Comparison of ENCODE assay signal across 11 mouse cellular contexts in genomic region chr1:74393697-74394096, GRCm38 (mm10). TPM values are rescaled to one million over a fixed set of nuclear protein-coding genes. Genes with fewer than 3 reads are reported as not detected.
DNase-seq lines count a peak whose midpoint lies in the region; ATAC-seq and TF ChIP-seq lines count a peak whose summit lies in the region.
"Had no signal": no experiment of that assay in that cellular context is flagged by ENCODE, and none has a peak within 500 bp of the region (broad histone marks: within the 10 kb centered on the region; RNA-seq: fewer than 3 reads in every experiment).

No protein-coding gene starts in this region.

- TF ChIP-seq EP300 in liver, postnatal 0 days (IDR thresholded peaks at IDR 0.05; ENCODE audit: low read depth), result no peak

- H3K9me3 ChIP-seq in forebrain, embryonic 15.5 days, result no peaks in the 10 kb centered on the region
- no peaks in the 10 kb centered on the region for H3K9me3 ChIP-seq in forebrain, embryonic 14.5 days (replicated peaks; ENCODE audit: control insufficient read depth, low read length)
- H3K9me3 ChIP-seq in kidney, embryonic 16.5 days (ENCODE audit: low read length), result no peaks in the 10 kb centered on the region
- no peaks in the 10 kb centered on the region for H3K9me3 ChIP-seq in intestine, embryonic 16.5 days (ENCODE audit: control insufficient read depth, low read length)
- no peaks in the 10 kb centered on the region for H3K9me3 ChIP-seq in liver, postnatal 0 days (ENCODE audit: low read length)
- H3K9me3 ChIP-seq: midbrain, embryonic 12.5 days; neural tube, embryonic 13.5 days had no signal

- H3K36me3 ChIP-seq in forebrain, embryonic 15.5 days, result 0 out of 2 replicates have a peak, but pooled peaks cover 5% of the 10 kb centered on the region
- H3K36me3 ChIP-seq in forebrain, embryonic 14.5 days (ENCODE audit: control insufficient read depth, insufficient read depth, low read length), result peaks cover 15% of the 10 kb centered on the region
- H3K36me3 ChIP-seq in kidney, embryonic 16.5 days (ENCODE audit: insufficient read depth, low read length), result peaks cover 22% of the 10 kb centered on the region
- peaks cover 19% of the 10 kb centered on the region for H3K36me3 ChIP-seq in intestine, embryonic 16.5 days (ENCODE audit: control insufficient read depth, insufficient read depth, low read length)
- H3K36me3 ChIP-seq in liver, postnatal 0 days (replicated peaks; ENCODE audit: insufficient read depth, low read length), result peaks cover 21% of the 10 kb centered on the region

- H3K4me2 ChIP-seq in forebrain, embryonic 15.5 days (replicated peaks), result peak overlapping the region; percentile 81; the same call in 1 of the 2 replicates
- no peak overlapping the region for H3K4me2 ChIP-seq in forebrain, embryonic 14.5 days (ENCODE audit: low read length)
- H3K4me2 ChIP-seq in kidney, embryonic 16.5 days (replicated peaks; ENCODE audit: low read depth, low read length), result peak overlapping the region; percentile 98; the same call in 1 of the 2 replicates
- H3K4me2 ChIP-seq in intestine, embryonic 16.5 days (ENCODE audit: low read depth, low read length), result peak overlapping the region; percentile 65
- peak overlapping the region; percentile 93 for H3K4me2 ChIP-seq in liver, postnatal 0 days (ENCODE audit: low read depth, low read length)

- no peak overlapping the region for H3K4me3 ChIP-seq in forebrain, embryonic 15.5 days
- no peak overlapping the region for H3K4me3 ChIP-seq in forebrain, embryonic 14.5 days (ENCODE audit: low read depth, low read length)
- no peak overlapping the region; the same call in 1 of the 2 replicates for H3K4me3 ChIP-seq in kidney, embryonic 16.5 days (ENCODE audit: low read length)
- peak overlapping the region; percentile 78; the same call in 1 of the 2 replicates for H3K4me3 ChIP-seq in intestine, embryonic 16.5 days (ENCODE audit: low read length)
- no peak overlapping the region for H3K4me3 ChIP-seq in liver, postnatal 0 days (ENCODE audit: low read depth, low read length)

- 85% methylated on average over 9 of the region's 9 CpGs for WGBS in forebrain, embryonic 15.5 days
- 86% methylated on average over 9 of the region's 9 CpGs for WGBS in forebrain, embryonic 14.5 days
- 81% methylated on average over 9 of the region's 9 CpGs for WGBS in kidney, embryonic 16.5 days
- 83% methylated on average over 9 of the region's 9 CpGs for WGBS in intestine, embryonic 16.5 days
- 86% methylated on average over 9 of the region's 9 CpGs for WGBS in liver, postnatal 0 days (ENCODE audit: insufficient replicate concordance)

- no peak overlapping the region for H3K9ac ChIP-seq in forebrain, embryonic 15.5 days (replicated peaks)
- no peak overlapping the region for H3K9ac ChIP-seq in forebrain, embryonic 14.5 days (ENCODE audit: low read length)
- no peak overlapping the region; the same call in 1 of the 2 replicates for H3K9ac ChIP-seq in kidney, embryonic 16.5 days (replicated peaks; ENCODE audit: low read length)
- peak overlapping the region; percentile 98 for H3K9ac ChIP-seq in intestine, embryonic 16.5 days (ENCODE audit: low read depth, low read length)
- no peak overlapping the region for H3K9ac ChIP-seq in liver, postnatal 0 days (replicated peaks)

- DNase-seq in forebrain, embryonic 14.5 days (ENCODE audit: low spot score), result no peak
- no peak for DNase-seq in kidney, postnatal 14 days
- no peak for DNase-seq in liver, postnatal 0 days
- DNase-seq in right cerebral cortex, postnatal 36 days (ENCODE audit: low spot score in 2 of 2), result no peak
- DNase-seq in layer of hippocampus, postnatal 36 days, result no peak
- DNase-seq: heart, postnatal 14 days had no signal

- ATAC-seq in forebrain, embryonic 15.5 days (replicated peaks), result no peak
- ATAC-seq in forebrain, embryonic 14.5 days, result no peak
- no peak for ATAC-seq in kidney, embryonic 16.5 days (ENCODE audit: low FRiP score, low TSS enrichment)
- no peak for ATAC-seq in intestine, embryonic 16.5 days
- no peak for ATAC-seq in liver, postnatal 0 days

- H3K27me3 ChIP-seq in forebrain, embryonic 15.5 days, result no peaks in the 10 kb centered on the region
- 0 out of 2 replicates have a peak, but pooled peaks cover 6% of the 10 kb centered on the region for H3K27me3 ChIP-seq in forebrain, embryonic 14.5 days (replicated peaks; ENCODE audit: control insufficient read depth, insufficient read depth, low read length)
- no peaks in the 10 kb centered on the region for H3K27me3 ChIP-seq in kidney, embryonic 16.5 days (ENCODE audit: insufficient read depth, low read length)
- H3K27me3 ChIP-seq in intestine, embryonic 16.5 days (replicated peaks; ENCODE audit: control insufficient read depth, insufficient read depth, low read length), result no peaks in the 10 kb centered on the region
- no peaks in the 10 kb centered on the region for H3K27me3 ChIP-seq in liver, postnatal 0 days (ENCODE audit: insufficient read depth, low read length)

- H3K4me1 ChIP-seq in forebrain, embryonic 15.5 days, result peaks cover 49% of the 10 kb centered on the region
- peaks cover 4% of the 10 kb centered on the region; the same call in 1 of the 2 replicates for H3K4me1 ChIP-seq in forebrain, embryonic 14.5 days (ENCODE audit: control insufficient read depth, insufficient read depth, low read length)
- H3K4me1 ChIP-seq in kidney, embryonic 16.5 days (ENCODE audit: insufficient read depth, low read length), result peaks cover 41% of the 10 kb centered on the region
- peaks cover 37% of the 10 kb centered on the region for H3K4me1 ChIP-seq in intestine, embryonic 16.5 days (ENCODE audit: control insufficient read depth, insufficient read depth, low read length)
- peaks cover 52% of the 10 kb centered on the region for H3K4me1 ChIP-seq in liver, postnatal 0 days (ENCODE audit: insufficient read depth)

- TF ChIP-seq CTCF in liver, postnatal 0 days (IDR thresholded peaks at IDR 0.05; ENCODE audit: low read depth), result no peak

- no peak overlapping the region for H3K27ac ChIP-seq in forebrain, embryonic 15.5 days (replicated peaks)
- H3K27ac ChIP-seq in forebrain, embryonic 14.5 days (ENCODE audit: low read depth, low read length), result no peak overlapping the region
- H3K27ac ChIP-seq in kidney, embryonic 16.5 days (ENCODE audit: low read length), result no peak overlapping the region; the same call in 1 of the 2 replicates
- H3K27ac ChIP-seq in intestine, embryonic 16.5 days (ENCODE audit: low read length), result no peak overlapping the region
- 0 out of 2 replicates have a peak overlapping the region, but pooled peaks have one; percentile 4 for H3K27ac ChIP-seq in liver, postnatal 0 days (ENCODE audit: low read depth)
- H3K27ac ChIP-seq: midbrain, embryonic 12.5 days; neural tube, embryonic 13.5 days had no signal

RNA-seq across cellular contexts. Expression of gene Ctdsp1, which starts 2.4 kb away (rescaled TPM):
- 21.4 and 22.4 TPM in 2 replicates for polyA plus RNA-seq in forebrain, embryonic 15.5 days (2015; fragmentation: Nextera tagmentation; extraction: Ambion mirVana)
- 19.9 and 22.3 TPM in 2 replicates for polyA plus RNA-seq in forebrain, embryonic 14.5 days (2014; fragmentation: Nextera tagmentation; extraction: Ambion mirVana)
- polyA plus RNA-seq in kidney, embryonic 16.5 days (2015; fragmentation: Nextera tagmentation; extraction: Ambion mirVana), result 91.1 and 94.0 TPM in 2 replicates
- 69.4 and 72.3 TPM in 2 replicates for polyA plus RNA-seq in intestine, embryonic 16.5 days (2015; fragmentation: Nextera tagmentation; extraction: Ambion mirVana)
- 40.0 and 40.4 TPM in 2 replicates for polyA plus RNA-seq in liver, postnatal 0 days (2015; fragmentation: Nextera tagmentation; extraction: Ambion mirVana)
- 10 to 100 TPM; 25.9 to 28.4 TPM for total RNA-seq in layer of hippocampus, postnatal 36 days (2021)

RNA-seq across cellular contexts. Expression of gene Vil1, which starts 15.5 kb away (rescaled TPM):
- polyA plus RNA-seq in forebrain, embryonic 15.5 days (2015; fragmentation: Nextera tagmentation; extraction: Ambion mirVana), result 0.27 and 0.29 TPM in 2 replicates
- polyA plus RNA-seq in forebrain, embryonic 14.5 days (2014; fragmentation: Nextera tagmentation; extraction: Ambion mirVana), result 0.14 and 0.33 TPM in 2 replicates
- 17.5 and 18.0 TPM in 2 replicates for polyA plus RNA-seq in kidney, embryonic 16.5 days (2015; fragmentation: Nextera tagmentation; extraction: Ambion mirVana)
- polyA plus RNA-seq in intestine, embryonic 16.5 days (2015; fragmentation: Nextera tagmentation; extraction: Ambion mirVana), result 207 and 244 TPM in 2 replicates
- 0.13 and 0.19 TPM in 2 replicates for polyA plus RNA-seq in liver, postnatal 0 days (2015; fragmentation: Nextera tagmentation; extraction: Ambion mirVana)
- under 1 TPM; 0.10 to 0.33 TPM for total RNA-seq in layer of hippocampus, postnatal 36 days (2021)

RNA-seq across cellular contexts. Expression of gene Slc11a1, which starts 18.7 kb away (rescaled TPM):
- 1.9 and 3.2 TPM in 2 replicates for polyA plus RNA-seq in forebrain, embryonic 15.5 days (2015; fragmentation: Nextera tagmentation; extraction: Ambion mirVana)
- 1.9 and 2.4 TPM in 2 replicates for polyA plus RNA-seq in forebrain, embryonic 14.5 days (2014; fragmentation: Nextera tagmentation; extraction: Ambion mirVana)
- 4.5 and 5.4 TPM in 2 replicates for polyA plus RNA-seq in kidney, embryonic 16.5 days (2015; fragmentation: Nextera tagmentation; extraction: Ambion mirVana)
- 8.0 and 8.9 TPM in 2 replicates for polyA plus RNA-seq in intestine, embryonic 16.5 days (2015; fragmentation: Nextera tagmentation; extraction: Ambion mirVana)
- polyA plus RNA-seq in liver, postnatal 0 days (2015; fragmentation: Nextera tagmentation; extraction: Ambion mirVana), result 12.8 and 15.1 TPM in 2 replicates
- total RNA-seq in layer of hippocampus, postnatal 36 days (2021), result 1 to 10 TPM; 2.6 to 3.6 TPM

RNA-seq across cellular contexts. Expression of gene Catip, which starts 31.8 kb away (rescaled TPM):
- polyA plus RNA-seq in forebrain, embryonic 15.5 days (2015; fragmentation: Nextera tagmentation; extraction: Ambion mirVana), result 0.38 and 1.2 TPM in 2 replicates
- polyA plus RNA-seq in forebrain, embryonic 14.5 days (2014; fragmentation: Nextera tagmentation; extraction: Ambion mirVana), result 0.50 and 0.93 TPM in 2 replicates
- polyA plus RNA-seq in kidney, embryonic 16.5 days (2015; fragmentation: Nextera tagmentation; extraction: Ambion mirVana), result 0.50 and 0.53 TPM in 2 replicates
- 0.24 and 0.50 TPM in 2 replicates for polyA plus RNA-seq in intestine, embryonic 16.5 days (2015; fragmentation: Nextera tagmentation; extraction: Ambion mirVana)
- polyA plus RNA-seq in liver, postnatal 0 days (2015; fragmentation: Nextera tagmentation; extraction: Ambion mirVana), result 0.11 TPM in 1 of 2 replicates, not detected in the other
- 1 to 10 TPM; 1.0 to 1.2 TPM for total RNA-seq in layer of hippocampus, postnatal 36 days (2021)

Comparison
In these comparisons a context has a peak if more than half of its experiments do, and no peak if none do; other contexts are left out.
1. RNA of gene Vil1, which starts 15.5 kb away (polyA plus RNA-seq): 207 to 244 TPM in intestine, embryonic 16.5 days and 17.5 to 18.0 TPM in kidney, embryonic 16.5 days; 0.27 to 0.29 TPM in forebrain, embryonic 15.5 days, 0.13 to 0.19 TPM in liver, postnatal 0 days and 0.14 to 0.33 TPM in forebrain, embryonic 14.5 days; every median in the first group is over 10 times any median in the second.